Mouse (Mus musculus) liver, embryonic 12.5 days (tissue): Measurements from ENCODE around the gene Car5b. TPM values are rescaled to one million over a fixed set of nuclear protein-coding genes. Genes with fewer than 3 reads are reported as not detected.

Source experiments
- ATAC-seq: fragments of 200-750 bp; cut with Nextera tagmentation; 2 replicates; pipeline ENCODE4 v1.8.0; 2017; ENCODE audit warnings: moderate number of reproducible peaks, mild to moderate bottlenecking, moderate library complexity
- H3K27ac ChIP-seq: fragments of 300-500 bp; sonication (generic); 2 replicates; pipeline ENCODE4 v1.5.1; 2016; ENCODE audit warnings: mild to moderate bottlenecking
- H3K27me3 ChIP-seq: fragments of 300-500 bp; sonication (generic); replicated peaks from 2 replicates; pipeline ENCODE4 v1.6.1; 2016; ENCODE audit warnings: mild to moderate bottlenecking, moderate library complexity
- H3K36me3 ChIP-seq: fragments of 300-500 bp; sonication (generic); 2 replicates; pipeline ENCODE4 v1.6.1; 2016; ENCODE audit warnings: mild to moderate bottlenecking, moderate library complexity
- H3K4me1 ChIP-seq: fragments of 300-500 bp; sonication (generic); 2 replicates; pipeline ENCODE4 v1.6.1; 2016
- H3K4me2 ChIP-seq: fragments of 300-500 bp; sonication (generic); 2 replicates; pipeline ENCODE4 v1.6.1; 2016; ENCODE audit warnings: mild to moderate bottlenecking, moderate library complexity
- H3K4me3 ChIP-seq: fragments of 300-500 bp; sonication (generic); 2 replicates; pipeline ENCODE4 v1.5.1; 2016; ENCODE audit warnings: mild to moderate bottlenecking, moderate library complexity
- H3K9ac ChIP-seq: fragments of 300-500 bp; sonication (generic); 2 replicates; pipeline ENCODE4 v1.6.1; 2016; ENCODE audit warnings: mild to moderate bottlenecking, moderate library complexity
- H3K9me3 ChIP-seq: fragments of 300-500 bp; sonication (generic); replicated peaks from 2 replicates; pipeline ENCODE4 v1.6.1; 2016; ENCODE audit warnings: mild to moderate bottlenecking, moderate library complexity
- WGBS: fragments of 180-500 bp; shearing (Covaris S2); methylation state at CpG from one replicate; pipeline ENCODE4 v1.1.7; 2016; ENCODE audit not compliant: insufficient replicate concordance; 5-methylcytosine and 5-hydroxymethylcytosine counted together
- polyA plus RNA-seq: library from polyadenylated mRNA; unstranded; fragments of >200 nt; fragmentation: Nextera tagmentation; extraction: Ambion mirVana; gene quantifications from 2 replicates; pipeline ENCODE4 v1.2.1, GENCODE M21; 2016

Car5b gene
- polyA plus RNA-seq, 1 experiment from 2014 or later = 0.14 TPM

GRCm38 (mm10) chrX:164032526-164032925, 4.7 kb upstream of the Car5b start:
- H3K4me1 ChIP-seq = peaks cover 7% of the 10 kb centered on the region
- no peak for ATAC-seq
- H3K4me3 ChIP-seq = no peak overlapping the region
- no peak overlapping the region for H3K4me2 ChIP-seq
- H3K9ac ChIP-seq = no peak overlapping the region
- no peak overlapping the region for H3K27ac ChIP-seq
- no peaks in the 10 kb centered on the region for H3K9me3 ChIP-seq
- no peaks in the 10 kb centered on the region for H3K36me3 ChIP-seq
- H3K27me3 ChIP-seq = no peaks in the 10 kb centered on the region
- WGBS = 77% methylated on average over 7 of the region's 7 CpGs

GRCm38 (mm10) chrX:164015636-164016035, 12.2 kb downstream of the Car5b start:
- H3K9ac ChIP-seq = no peak overlapping the region
- H3K4me2 ChIP-seq = no peak overlapping the region

GRCm38 (mm10) chrX:164014956-164015355, 12.8 kb downstream of the Car5b start:
- no peak overlapping the region for H3K4me3 ChIP-seq
- no peak overlapping the region for H3K4me2 ChIP-seq
- no peak overlapping the region for H3K9ac ChIP-seq
- no peak for ATAC-seq
- 53% methylated on average over 4 of the region's 4 CpGs for WGBS
- H3K27me3 ChIP-seq = no peaks in the 10 kb centered on the region
- H3K36me3 ChIP-seq = no peaks in the 10 kb centered on the region
- no peaks in the 10 kb centered on the region for H3K4me1 ChIP-seq
- H3K9me3 ChIP-seq = no peaks in the 10 kb centered on the region
- H3K27ac ChIP-seq = no peak overlapping the region

More at GRCm38 (mm10) chrX:164015636-164016035, 12.2 kb downstream of the Car5b start:
- Histone ChIP-seq H3K27ac (no peak overlapping the region), H3K27me3 (no peaks in the 10 kb centered on the region), H3K4me3 (no peak overlapping the region), H3K4me1 (no peaks in the 10 kb centered on the region), H3K36me3 (no peaks in the 10 kb centered on the region), H3K9me3 (no peaks in the 10 kb centered on the region)
- ATAC-seq = no peak
- 76% methylated on average over 3 of the region's 3 CpGs for WGBS

GRCm38 (mm10) chrX:164013318-164013717, 14.5 kb downstream of the Car5b start:
- Histone ChIP-seq H3K9me3 (no peaks in the 10 kb centered on the region), H3K9ac (no peak overlapping the region), H3K4me1 (no peaks in the 10 kb centered on the region), H3K4me2 (no peak overlapping the region), H3K36me3 (no peaks in the 10 kb centered on the region), H3K27ac (no peak overlapping the region), H3K27me3 (no peaks in the 10 kb centered on the region), H3K4me3 (no peak overlapping the region)
- WGBS = 55% methylated on average over 2 of the region's 2 CpGs
- no peak for ATAC-seq

DNA sequence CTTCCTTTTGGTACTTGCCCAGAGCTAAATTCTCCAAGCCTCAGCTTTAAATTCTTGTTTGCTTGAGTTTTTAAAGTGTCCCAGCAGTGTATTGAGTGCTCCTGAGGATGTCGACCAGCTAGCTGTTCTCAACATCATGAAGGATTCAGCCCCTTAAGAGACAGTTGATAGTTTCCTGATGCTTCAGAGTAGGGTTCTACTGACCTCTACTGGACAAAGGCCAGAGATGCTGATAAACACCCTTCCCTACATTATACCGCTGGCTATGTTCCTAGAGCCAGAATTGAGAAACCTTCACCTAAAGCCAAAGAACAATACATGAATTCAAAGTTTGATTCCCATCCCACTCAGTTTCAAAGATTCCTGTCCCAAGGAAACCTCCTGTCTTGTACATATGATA, 23.0 kb downstream of the Car5b start:
- Histone ChIP-seq H3K36me3 (no peaks in the 10 kb centered on the region), H3K9me3 (no peaks in the 10 kb centered on the region), H3K4me3 (no peak overlapping the region), H3K4me2 (no peak overlapping the region), H3K4me1 (no peaks in the 10 kb centered on the region), H3K9ac (no peak overlapping the region), H3K27me3 (no peaks in the 10 kb centered on the region), H3K27ac (no peak overlapping the region)
- 18% methylated on average over 2 of the region's 2 CpGs for WGBS
- ATAC-seq = no peak

DNA sequence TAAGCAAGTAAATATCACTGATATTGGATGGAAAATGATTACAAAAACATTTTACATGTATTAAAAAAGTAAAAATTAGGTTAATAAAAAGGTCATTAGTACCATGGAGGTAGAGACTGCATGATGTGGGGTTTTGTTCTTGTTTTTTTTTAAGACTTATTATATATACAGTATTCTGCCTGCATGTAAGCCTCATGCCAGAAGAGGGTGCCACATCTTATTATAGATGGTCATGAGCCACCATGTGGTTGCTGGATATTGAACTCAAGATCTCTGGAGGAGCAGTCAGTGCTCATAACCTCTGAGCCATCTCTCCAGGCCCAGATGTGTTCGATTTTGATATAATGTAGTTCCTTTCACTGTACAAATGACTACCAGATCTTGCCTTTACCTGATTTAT, 27.9 kb downstream of the Car5b start:
- H3K4me2 ChIP-seq = no peak overlapping the region
- no peak overlapping the region for H3K4me3 ChIP-seq
- H3K9me3 ChIP-seq = no peaks in the 10 kb centered on the region
- H3K27ac ChIP-seq = no peak overlapping the region
- no peak overlapping the region for H3K9ac ChIP-seq
- no peaks in the 10 kb centered on the region for H3K4me1 ChIP-seq
- no peaks in the 10 kb centered on the region for H3K27me3 ChIP-seq
- no peak for ATAC-seq
- H3K36me3 ChIP-seq = no peaks in the 10 kb centered on the region
- 65% methylated on average over 1 of the region's 1 CpGs for WGBS

DNA sequence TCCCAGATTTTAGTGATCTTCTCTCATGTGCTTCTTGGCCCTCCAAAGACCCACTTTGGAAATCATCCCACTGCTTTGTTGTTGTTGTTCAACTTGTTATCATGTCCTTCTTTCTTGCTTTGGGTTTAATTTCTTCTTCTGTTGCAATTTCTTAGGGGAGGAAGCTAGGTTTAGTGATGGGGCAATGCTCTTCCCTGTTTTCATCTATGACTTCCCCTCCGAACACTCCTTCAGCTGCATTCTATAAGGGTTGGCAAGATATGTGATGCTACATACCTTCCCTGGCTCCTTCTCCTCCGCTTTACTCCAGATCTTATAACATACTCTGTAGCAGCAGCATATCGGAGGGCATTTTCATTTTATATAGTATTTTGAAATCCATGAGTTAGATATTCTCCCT, 31.0 kb downstream of the Car5b start:
- Histone ChIP-seq H3K9me3 (no peaks in the 10 kb centered on the region), H3K27ac (no peak overlapping the region), H3K4me1 (no peaks in the 10 kb centered on the region), H3K27me3 (no peaks in the 10 kb centered on the region), H3K36me3 (no peaks in the 10 kb centered on the region), H3K9ac (no peak overlapping the region), H3K4me3 (no peak overlapping the region), H3K4me2 (no peak overlapping the region)
- WGBS = 74% methylated on average over 3 of the region's 3 CpGs
- ATAC-seq = no peak

DNA sequence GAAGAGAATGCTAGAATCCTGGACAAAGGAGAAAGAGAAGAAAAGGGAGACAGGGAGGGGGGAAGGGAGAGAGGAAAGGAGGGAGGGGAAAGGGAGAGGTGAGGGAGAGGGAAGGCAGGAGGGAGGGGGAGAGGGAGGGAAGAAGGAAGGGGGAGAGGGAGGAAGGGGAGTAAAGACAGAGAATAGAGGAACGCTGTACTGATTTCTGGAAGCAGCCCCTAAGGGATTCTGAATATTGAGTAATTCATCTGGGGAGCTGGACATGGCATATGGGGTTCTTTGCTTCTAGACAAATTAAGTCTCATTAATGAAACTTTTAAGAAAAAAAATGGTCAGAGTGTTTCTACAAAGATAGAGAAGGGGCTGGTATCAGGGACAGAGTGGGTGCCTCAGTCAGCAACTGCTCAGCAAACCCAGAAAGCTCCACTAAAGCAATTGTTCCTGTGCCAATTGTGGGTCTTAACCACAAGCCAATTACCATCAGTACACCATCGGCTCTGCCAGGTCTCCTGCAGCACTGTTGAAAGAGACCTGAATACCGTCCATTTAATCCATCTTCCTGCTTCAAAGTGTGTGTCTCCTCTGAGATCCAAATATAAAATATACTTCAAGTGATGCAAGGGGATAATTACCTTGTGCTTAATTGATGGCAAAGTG, 40.0 kb downstream of the Car5b start:
- H3K4me2 ChIP-seq = no peak overlapping the region
- H3K4me1 ChIP-seq = no peaks in the 10 kb centered on the region
- 60% methylated on average over 3 of the region's 3 CpGs for WGBS

GRCm38 (mm10) chrX:163982129-163982528, 45.7 kb downstream of the Car5b start:
- Histone ChIP-seq H3K27me3 (no peaks in the 10 kb centered on the region), H3K9me3 (no peaks in the 10 kb centered on the region), H3K36me3 (no peaks in the 10 kb centered on the region), H3K4me1 (no peaks in the 10 kb centered on the region), H3K27ac (no peak overlapping the region), H3K9ac (no peak overlapping the region), H3K4me2 (no peak overlapping the region), H3K4me3 (no peak overlapping the region)
- ATAC-seq = no peak
- WGBS = 68% methylated on average over 6 of the region's 6 CpGs

More for the DNA sequence above, 40.0 kb downstream of the Car5b start:
- H3K4me3 ChIP-seq = no peak overlapping the region
- no peaks in the 10 kb centered on the region for H3K27me3 ChIP-seq
- H3K9me3 ChIP-seq = no peaks in the 10 kb centered on the region
- H3K9ac ChIP-seq = no peak overlapping the region
- H3K27ac ChIP-seq = no peak overlapping the region
- no peaks in the 10 kb centered on the region for H3K36me3 ChIP-seq
- ATAC-seq = no peak

GRCm38 (mm10) chrX:163981500-163981899, 46.3 kb downstream of the Car5b start:
- Histone ChIP-seq H3K9ac (no peak overlapping the region), H3K4me1 (no peaks in the 10 kb centered on the region), H3K27ac (no peak overlapping the region), H3K9me3 (no peaks in the 10 kb centered on the region), H3K36me3 (no peaks in the 10 kb centered on the region), H3K4me3 (no peak overlapping the region), H3K4me2 (no peak overlapping the region), H3K27me3 (no peaks in the 10 kb centered on the region)
- ATAC-seq = no peak
- WGBS = 41% methylated on average over 4 of the region's 4 CpGs

DNA sequence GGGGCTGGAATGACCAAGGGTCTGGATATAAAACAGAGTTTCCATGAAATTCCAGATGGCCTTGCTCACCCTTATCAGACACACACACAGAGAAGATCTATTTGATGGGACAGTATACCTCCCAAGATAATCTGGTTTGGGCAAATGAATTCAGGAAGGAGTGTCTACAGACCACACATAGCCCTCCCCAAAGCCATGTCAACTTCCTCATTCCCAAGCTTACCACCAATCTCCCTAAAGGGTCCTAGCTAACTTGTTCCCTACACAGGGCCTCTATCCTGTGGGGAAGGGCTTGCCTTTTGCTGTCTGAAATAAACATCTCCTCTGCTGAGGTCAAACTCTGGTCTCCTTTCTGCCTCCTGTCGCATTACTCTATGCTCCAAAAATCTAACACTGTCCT, 46.7 kb downstream of the Car5b start:
- 90% methylated on average over 1 of the region's 1 CpGs for WGBS
- H3K4me1 ChIP-seq = no peaks in the 10 kb centered on the region
- H3K36me3 ChIP-seq = no peaks in the 10 kb centered on the region
- H3K4me2 ChIP-seq = no peak overlapping the region
- no peaks in the 10 kb centered on the region for H3K9me3 ChIP-seq
- no peak for ATAC-seq
- no peak overlapping the region for H3K9ac ChIP-seq
- no peaks in the 10 kb centered on the region for H3K27me3 ChIP-seq
- no peak overlapping the region for H3K27ac ChIP-seq
- H3K4me3 ChIP-seq = no peak overlapping the region

DNA sequence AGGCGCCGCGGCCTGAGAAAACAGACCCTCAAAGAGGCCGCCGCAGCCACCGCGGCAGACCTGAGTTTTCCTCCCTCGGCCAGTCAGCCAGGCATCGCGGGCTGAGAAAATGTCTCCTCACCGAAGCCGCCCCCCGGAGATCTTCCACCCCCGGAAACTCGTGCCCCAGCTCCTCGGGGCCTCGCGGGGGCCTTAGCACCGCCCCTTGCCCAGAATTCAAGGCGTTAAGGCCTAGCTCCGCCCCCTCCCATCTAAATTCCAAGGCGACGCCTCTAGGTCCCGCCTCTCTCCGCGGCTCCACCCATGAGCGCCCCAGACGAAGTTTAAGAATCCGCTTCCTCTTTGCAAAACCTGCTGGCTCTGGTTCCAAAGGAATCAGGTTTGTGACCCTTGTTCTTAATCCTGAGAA, 69.3 kb downstream of the Car5b start, which contains the start of gene Zrsr2:
TSS of gene Zrsr2 (minus strand) at position 195 of the 409 bp plus-strand sequence.
- no peaks in the 10 kb centered on the region for H3K27me3 ChIP-seq
- peak within 1 kb of the TSS; percentile 85 for H3K9ac ChIP-seq
- H3K4me3 ChIP-seq = peak within 1 kb of the TSS; percentile 75
- H3K9me3 ChIP-seq = no peaks in the 10 kb centered on the region
- H3K4me1 ChIP-seq = peaks cover 16% of the 10 kb centered on the region; the same call in 1 of the 2 replicates
- peak; percentile 88 for ATAC-seq
- peak within 1 kb of the TSS; percentile 97 for H3K27ac ChIP-seq
- WGBS = 9% methylated on average over 29 of the region's 29 CpGs
- peaks cover 29% of the 10 kb centered on the region for H3K36me3 ChIP-seq
- H3K4me2 ChIP-seq = peak within 1 kb of the TSS; percentile 73
